Mouse (Mus musculus) skeletal muscle tissue, postnatal 0 days (tissue): ENCODE results near the gene Ifi35. TPM values are rescaled to one million over a fixed set of nuclear protein-coding genes. Genes with fewer than 3 reads are reported as not detected.

Experiments
- microRNA-seq, 2 experiments: library from miRNA; unstranded; fragments of <30 nt; microRNA quantifications; one replicate each; pipeline ENCODE4; 2016
- polyA plus RNA-seq: library from polyadenylated mRNA; unstranded; fragments of >200 nt; fragmentation: Nextera tagmentation; extraction: Ambion mirVana; gene quantifications from 2 replicates; pipeline ENCODE4 v1.2.1, GENCODE M21; 2015

Gene Ifi35
- 14.9 and 17.1 TPM in 2 replicates for polyA plus RNA-seq

GRCm38 (mm10) chr11:101448274-101448746 is at the start of gene Ifi35:
Ifi35 (plus strand) TSS chr11:101448407.

GRCm38 (mm10) chr11:101417101-101417855 is 30.9 kb upstream of the Ifi35 start, which contains the start of gene Aarsd1:
Aarsd1 (minus strand) TSS chr11:101417615.

DNA sequence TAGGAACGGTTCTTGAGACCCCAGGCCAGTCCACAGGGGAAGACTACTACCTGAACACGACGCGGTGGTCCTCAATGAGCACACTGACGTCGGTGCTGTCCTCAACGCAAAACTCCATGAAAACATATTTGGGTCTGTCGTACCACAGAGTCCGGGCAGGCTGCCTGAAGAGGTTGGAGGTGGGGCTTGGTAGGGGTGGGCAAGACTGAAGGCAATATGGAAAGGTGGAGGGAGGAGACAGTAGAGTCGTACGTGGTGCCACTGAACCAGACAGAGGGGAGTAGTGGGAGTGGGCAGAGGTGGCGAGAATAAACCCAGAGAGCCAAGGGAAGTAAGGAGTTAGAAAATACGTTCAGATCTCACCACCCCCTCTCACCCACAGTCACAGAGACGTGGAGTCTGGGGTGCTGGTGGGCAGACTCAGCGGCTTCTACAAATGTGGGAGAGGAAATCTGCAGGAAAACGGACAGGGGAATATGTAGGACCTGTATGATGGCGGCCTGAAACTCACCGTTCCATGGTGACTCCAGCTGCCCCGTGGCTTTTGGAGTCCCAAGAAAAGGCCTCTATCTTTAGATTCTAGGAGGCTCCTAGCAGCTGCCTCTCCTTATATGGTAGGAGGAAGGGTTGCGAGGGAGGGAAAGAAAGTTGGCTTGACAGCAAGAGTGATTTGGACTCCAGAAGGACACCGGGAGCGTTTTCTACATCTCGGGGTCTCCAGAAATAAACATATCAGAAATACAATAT is 23.9 kb upstream of the Ifi35 start, which contains the start of gene Gm27029:
Gene Gm27029, minus strand, starts transcription at position 692 of the 747 bp plus-strand sequence.

GRCm38 (mm10) chr11:101424925-101425813 is 23.0 kb upstream of the Ifi35 start, which contains the start of the genes Rundc1 and Ptges3l:
Rundc1 (plus strand) TSS chr11:101425085.
Ptges3l (minus strand) TSS chr11:101425333.

DNA sequence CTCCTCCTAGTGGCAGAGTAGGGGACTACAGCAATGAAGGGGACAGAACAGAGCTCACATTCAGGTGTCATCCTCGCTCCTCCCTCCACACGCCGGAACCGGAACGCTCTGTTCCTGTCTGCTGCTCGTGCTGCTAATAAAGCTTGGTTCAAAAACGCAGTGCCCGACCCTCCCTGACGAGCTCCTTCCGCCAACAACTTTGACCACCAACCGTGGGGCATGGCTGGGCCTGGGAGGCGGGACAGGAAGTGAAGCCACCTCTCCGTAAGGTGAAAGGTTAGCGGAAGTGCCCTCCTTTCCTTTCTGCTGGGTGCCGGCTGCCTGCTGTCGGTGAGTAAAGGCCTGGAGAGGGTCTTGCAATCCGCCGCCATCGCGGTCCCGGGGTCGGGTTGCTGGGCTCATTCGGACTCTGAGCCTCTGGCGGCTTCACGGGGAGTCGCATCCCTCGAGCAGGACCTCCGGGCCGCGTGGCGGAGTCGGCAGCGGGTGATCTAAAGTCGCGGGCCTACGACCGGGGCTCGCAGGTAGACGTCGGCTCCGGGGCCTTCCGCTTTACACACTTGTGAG is 6.0 kb upstream of the Ifi35 start, which contains the start of gene Rpl27:
Gene Rpl27, plus strand, starts transcription at position 172 of the 567 bp plus-strand sequence.

GRCm38 (mm10) chr11:101464211-101465100 is 16.2 kb downstream of the Ifi35 start, which contains the start of gene Rnd2:
Rnd2 (plus strand) TSS chr11:101464999.

DNA sequence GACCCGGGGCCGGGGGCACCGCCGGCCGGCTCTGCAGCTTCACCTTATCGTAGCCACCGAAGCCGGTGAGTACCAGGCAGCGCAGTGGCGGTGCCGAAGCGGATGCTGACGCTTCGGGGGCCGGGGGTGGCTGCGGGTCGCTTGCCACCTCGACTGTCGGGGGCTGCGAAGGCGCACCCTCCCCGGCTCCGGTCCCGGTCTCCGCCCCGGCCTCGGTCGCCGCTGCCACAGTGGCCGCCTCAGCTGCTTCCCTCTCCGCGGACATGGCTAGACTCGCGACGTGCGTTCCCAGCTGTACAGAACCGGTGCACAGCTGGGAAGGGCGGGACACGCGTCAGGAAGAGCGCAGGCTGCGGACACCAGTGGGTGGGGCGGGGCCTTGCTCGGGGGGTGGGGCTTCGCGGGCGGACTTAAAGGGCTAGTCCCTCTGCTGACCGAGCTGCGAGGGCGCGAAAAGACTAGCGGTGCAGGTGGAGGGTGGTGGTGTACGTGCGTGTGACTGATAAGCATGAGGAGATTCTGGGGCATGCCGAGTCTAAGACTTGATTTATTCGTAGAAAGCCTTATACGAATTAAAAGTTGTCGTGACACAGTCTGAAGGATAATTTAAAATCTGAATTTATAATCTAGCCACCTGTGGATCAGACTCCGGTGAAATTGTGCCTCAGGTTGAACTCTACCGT is 17.8 kb downstream of the Ifi35 start, which contains the start of gene Vat1:
Gene Vat1, minus strand, starts transcription at position 362 of the 683 bp plus-strand sequence.

Small RNA genes lying within 50 kb of the gene (microRNA-seq; reads per million reads assigned to microRNA genes)
- 0.85 to 1.7 reads per million in 2 experiments for gene Mir6929

Other genes with a start within 250 kb of the Ifi35 start
- gene Ezh1, start 221.9 kb upstream of the Ifi35 start, polyA plus RNA-seq: 10.7 and 14.2 TPM in 2 replicates
- gene Ramp2, start 202.4 kb upstream of the Ifi35 start, polyA plus RNA-seq: 98.1 and 102 TPM in 2 replicates
- gene Vps25, start 194.7 kb upstream of the Ifi35 start, polyA plus RNA-seq: 54.8 and 66.6 TPM in 2 replicates
- 1.5 and 1.7 TPM in 2 replicates for gene Wnk4, start 187.8 kb upstream of the Ifi35 start, polyA plus RNA-seq
- gene Cntd1, start 169.4 kb upstream of the Ifi35 start, polyA plus RNA-seq: 0.24 and 0.41 TPM in 2 replicates
- 145 and 147 TPM in 2 replicates for gene Coa3, start 169.3 kb upstream of the Ifi35 start, polyA plus RNA-seq
- gene Becn1, start 146.1 kb upstream of the Ifi35 start, polyA plus RNA-seq: 69.9 and 72.6 TPM in 2 replicates
- gene Psme3, start 132.2 kb upstream of the Ifi35 start, polyA plus RNA-seq: 44.9 and 53.1 TPM in 2 replicates
- gene Aoc2, start 123.3 kb upstream of the Ifi35 start, polyA plus RNA-seq: 0.06 and 0.23 TPM in 2 replicates
- gene Aoc3, start 117.8 kb upstream of the Ifi35 start, polyA plus RNA-seq: 4.1 and 8.1 TPM in 2 replicates
- gene G6pc, start 80.8 kb upstream of the Ifi35 start, polyA plus RNA-seq: 0.09 TPM in 1 of 2 replicates, not detected in the other
- gene Aarsd1, start 30.8 kb upstream of the Ifi35 start, polyA plus RNA-seq: 25.4 and 25.7 TPM in 2 replicates
- gene Gm27029, start 23.6 kb upstream of the Ifi35 start, polyA plus RNA-seq: 3.9 and 7.0 TPM in 2 replicates
- gene Rundc1, start 23.3 kb upstream of the Ifi35 start, polyA plus RNA-seq: 8.9 and 9.2 TPM in 2 replicates
- 143 and 148 TPM in 2 replicates for gene Ptges3l, start 23.1 kb upstream of the Ifi35 start, polyA plus RNA-seq
- gene Rpl27, start 6.1 kb upstream of the Ifi35 start, polyA plus RNA-seq: 221 and 229 TPM in 2 replicates
- 3.0 and 3.9 TPM in 2 replicates for gene Rnd2, start 16.6 kb downstream of the Ifi35 start, polyA plus RNA-seq
- gene Vat1, start 17.8 kb downstream of the Ifi35 start, polyA plus RNA-seq: 22.7 and 30.2 TPM in 2 replicates
- 1.0 and 1.8 TPM in 2 replicates for gene Brca1, start 103.5 kb downstream of the Ifi35 start, polyA plus RNA-seq
- 49.1 and 51.6 TPM in 2 replicates for gene Nbr1, start 103.7 kb downstream of the Ifi35 start, polyA plus RNA-seq
- 6.1 and 8.6 TPM in 2 replicates for gene Tmem106a, start 133.8 kb downstream of the Ifi35 start, polyA plus RNA-seq
- gene Gm11634, start 150.8 kb downstream of the Ifi35 start, polyA plus RNA-seq: not detected in 2 replicates
- gene Rdm1, start 178.8 kb downstream of the Ifi35 start, polyA plus RNA-seq: 21.7 and 27.2 TPM in 2 replicates
- 2.3 and 3.2 TPM in 2 replicates for gene Arl4d, start 217.1 kb downstream of the Ifi35 start, polyA plus RNA-seq